Mouse (Mus musculus): ENCODE data around the gene Vstm2a. TPM values are rescaled to one million over a fixed set of nuclear protein-coding genes. Genes with fewer than 3 reads are reported as not detected.

Vstm2a gene
- total and polyA plus RNA-seq, 3 experiments, result not detected

- TF ChIP-seq RAD21 (IDR thresholded peaks at IDR 0.05; ENCODE audit: low read depth, low read length) (no peak), NELFE (IDR thresholded peaks at IDR 0.05; ENCODE audit: low read depth, low read length) (no peak), HCFC1 (IDR thresholded peaks at IDR 0.05; ENCODE audit: low read depth, low read length) (no peak), SIN3A (IDR thresholded peaks at IDR 0.05; ENCODE audit: low read length) (no peak), CHD2 (IDR thresholded peaks at IDR 0.05; ENCODE audit: low read length) (no peak), ZKSCAN1 (IDR thresholded peaks at IDR 0.05; ENCODE audit: borderline replicate concordance, low read depth, low read length) (no peak), BHLHE40 (IDR thresholded peaks at IDR 0.05; ENCODE audit: low read depth, low read length) (no peak), MAZ (IDR thresholded peaks at IDR 0.05; ENCODE audit: low read depth, low read length) (no peak), USF2 (conservative IDR thresholded peaks at IDR 0.05; ENCODE audit: low read depth, low read length) (no peak), MAFK (IDR thresholded peaks at IDR 0.05; ENCODE audit: insufficient replicate concordance, low read length) (no peak), KAT2A (IDR thresholded peaks at IDR 0.05; ENCODE audit: insufficient replicate concordance, low read length) (no peak), MYC (IDR thresholded peaks at IDR 0.05; ENCODE audit: low read depth, low read length) (no peak), TBP (conservative IDR thresholded peaks at IDR 0.05; ENCODE audit: low read depth, low read length) (no peak), CHD1 (IDR thresholded peaks at IDR 0.05; ENCODE audit: low read depth, low read length) (no peak), RCOR1 (conservative IDR thresholded peaks at IDR 0.05; ENCODE audit: low read depth, low read length) (no peak), SMC3 (IDR thresholded peaks at IDR 0.05; ENCODE audit: low read depth, low read length) (no peak), ZC3H11A (IDR thresholded peaks at IDR 0.05; ENCODE audit: low read depth, low read length) (no peak)
- no peak overlapping the region for H3K4me2 ChIP-seq (ENCODE audit: insufficient read depth, low read depth, poor library complexity, severe bottlenecking)
- H3K9ac ChIP-seq (ENCODE audit: insufficient read depth, low read depth), result no peak overlapping the region
- no peaks in the 10 kb centered on the region for H3K4me1 ChIP-seq (ENCODE audit: control insufficient read depth in 1 of 2, insufficient read depth in 2 of 2)
- in situ Hi-C loops (cut with MboI; ENCODE audit: low pct_ligation_motif_present, low pct_unique_long_range_greater_than_20kb, low sequenced_read_pairs), result no loop called here
- no peak overlapping the region for H3K27ac ChIP-seq (ENCODE audit: insufficient read depth, low read depth)
- no peaks in the 10 kb centered on the region for H3K27me3 ChIP-seq (replicated peaks)
- no peaks in the 10 kb centered on the region for H3K36me3 ChIP-seq (replicated peaks in 1 of 2; ENCODE audit: control insufficient read depth in 1 of 2, insufficient read depth in 1 of 2, low read length in 1 of 2)
- DNase-seq (ENCODE audit: extremely low read depth), result no peak
- H3K4me3 ChIP-seq (replicated peaks in 1 of 3; ENCODE audit: low read depth in 2 of 3, low read length in 2 of 3, poor library complexity in 1 of 3), result no peak overlapping the region
- dilution Hi-C loops (cut with MboI; ENCODE audit: extremely low pct_ligation_motif_present, extremely low pct_unique_long_range_greater_than_20kb, low sequenced_read_pairs), result no loop called here
- H3K79me2 ChIP-seq (replicated peaks; ENCODE audit: control insufficient read depth, extremely low read depth, insufficient read depth, poor library complexity, severe bottlenecking), result no peaks in the 10 kb centered on the region
- H3K9me3 ChIP-seq (replicated peaks; ENCODE audit: low read length), result no peaks in the 10 kb centered on the region
Measured at GRCm38 (mm10) chr11:16290381-16290780, 32.9 kb downstream of the Vstm2a start.

- in situ Hi-C loops (cut with MboI; ENCODE audit: low pct_ligation_motif_present, low pct_unique_long_range_greater_than_20kb, low sequenced_read_pairs), result no loop called here
- no peaks in the 10 kb centered on the region for H3K27me3 ChIP-seq (replicated peaks)
- H3K9ac ChIP-seq (ENCODE audit: insufficient read depth, low read depth), result no peak overlapping the region
- dilution Hi-C loops (cut with MboI; ENCODE audit: extremely low pct_ligation_motif_present, extremely low pct_unique_long_range_greater_than_20kb, low sequenced_read_pairs), result no loop called here
- H3K4me3 ChIP-seq (replicated peaks in 1 of 3; ENCODE audit: low read depth in 2 of 3, low read length in 2 of 3, poor library complexity in 1 of 3), result no peak overlapping the region
- H3K4me1 ChIP-seq (ENCODE audit: control insufficient read depth in 1 of 2, insufficient read depth in 2 of 2), result no peaks in the 10 kb centered on the region
- no peaks in the 10 kb centered on the region for H3K79me2 ChIP-seq (replicated peaks; ENCODE audit: control insufficient read depth, extremely low read depth, insufficient read depth, poor library complexity, severe bottlenecking)
- DNase-seq (ENCODE audit: extremely low read depth), result no peak
- no peak overlapping the region for H3K27ac ChIP-seq (ENCODE audit: insufficient read depth, low read depth)
- H3K4me2 ChIP-seq (ENCODE audit: insufficient read depth, low read depth, poor library complexity, severe bottlenecking), result no peak overlapping the region
- no peaks in the 10 kb centered on the region for H3K9me3 ChIP-seq (replicated peaks; ENCODE audit: low read length)
- no peaks in the 10 kb centered on the region for H3K36me3 ChIP-seq (replicated peaks in 1 of 2; ENCODE audit: control insufficient read depth in 1 of 2, insufficient read depth in 1 of 2, low read length in 1 of 2)
- no peak for TF ChIP-seq EP300 (IDR thresholded peaks at IDR 0.05; ENCODE audit: low read length)
- TF ChIP-seq KAT2A (IDR thresholded peaks at IDR 0.05; ENCODE audit: insufficient replicate concordance, low read length), result no peak
- no peak for TF ChIP-seq USF1 (IDR thresholded peaks at IDR 0.05; ENCODE audit: low read depth, low read length)
- no peak for TF ChIP-seq ZMIZ1 (IDR thresholded peaks at IDR 0.05; ENCODE audit: low read depth, low read length)
- TF ChIP-seq CTCF (conservative IDR thresholded peaks at IDR 0.05 in 1 of 2, IDR thresholded peaks at IDR 0.05 in 1 of 2; ENCODE audit: low read depth in 2 of 2, low read length in 2 of 2), result no peak
Measured at GRCm38 (mm10) chr11:16292960-16293359, 35.4 kb downstream of the Vstm2a start.
